Mouse (Mus musculus) liver, embryonic 14.5 days (tissue): ENCODE data around the gene Mgat5.

ENCODE experiments used
- CTCF ChIP-seq: IDR thresholded peaks from 2 replicates; pipeline ENCODE4 v1.5.1; 2016; ENCODE audit warnings: antibody characterized with exemption, low read depth, control low read depth
- EP300 ChIP-seq: IDR thresholded peaks from 2 replicates; pipeline ENCODE4 v1.6.1; 2016; ENCODE audit warnings: antibody characterized with exemption, low read depth

DNA sequence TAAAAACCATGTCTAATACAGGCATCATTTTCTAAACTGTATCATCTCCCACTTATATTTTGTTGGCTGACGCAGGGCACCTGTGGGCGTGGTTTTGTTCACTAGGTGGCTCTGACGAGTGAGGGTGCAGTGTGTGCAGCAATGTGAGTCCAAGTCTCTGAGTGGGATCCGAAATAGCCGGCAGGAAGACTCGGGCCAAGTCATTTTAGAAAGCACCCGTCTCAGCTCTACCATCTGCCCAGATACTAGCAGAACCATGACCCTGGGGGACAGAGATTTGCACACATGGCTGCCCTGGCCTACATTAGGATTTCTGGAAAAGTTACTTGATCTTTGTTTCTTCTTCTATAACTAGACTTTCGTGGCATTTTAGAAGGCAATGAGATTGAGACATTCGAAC, 135.5 kb downstream of the Mgat5 start:
- TF ChIP-seq CTCF: no peak
- TF ChIP-seq EP300: no peak
